Mouse (Mus musculus): Measurements from ENCODE around the gene Abcg3. TPM values are rescaled to one million over a fixed set of nuclear protein-coding genes. Genes with fewer than 3 reads are reported as not detected.

Abcg3 gene
- polyA plus RNA-seq (2015; fragmentation: Nextera tagmentation; extraction: Ambion mirVana): 1.3 and 2.1 TPM in 2 replicates

DNA sequence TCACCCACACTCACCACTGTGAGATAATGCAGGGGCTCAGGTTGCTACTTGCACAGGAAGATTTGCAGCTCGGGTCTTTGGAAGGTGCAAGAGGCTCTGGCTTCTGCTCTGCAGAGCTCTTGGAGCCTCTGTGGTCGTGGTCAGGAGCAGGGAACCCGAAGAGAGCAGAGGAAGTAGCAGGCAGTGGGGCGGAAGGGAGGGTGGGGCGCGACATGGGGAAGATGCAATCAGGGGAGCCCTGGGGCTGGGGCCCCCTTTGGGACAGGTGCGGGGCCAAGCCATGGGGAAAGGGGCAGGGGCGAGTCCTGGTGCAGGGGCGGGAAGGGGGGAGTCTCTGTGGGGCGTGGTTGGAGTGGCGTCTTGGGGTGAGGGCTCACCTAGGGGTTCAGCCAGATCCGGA, at the start of gene Abcg3:
Gene Abcg3, minus strand, starts transcription at position 184 of the 400 bp plus-strand sequence.

Other genes with a start within 250 kb of the Abcg3 start
- gene Zfp951, start 122.6 kb downstream of the Abcg3 start, polyA plus RNA-seq (2015; fragmentation: Nextera tagmentation; extraction: Ambion mirVana): 7.1 and 8.7 TPM in 2 replicates
- gene Gbp9, start 156.8 kb upstream of the Abcg3 start, polyA plus RNA-seq (2015; fragmentation: Nextera tagmentation; extraction: Ambion mirVana): 3.5 and 4.6 TPM in 2 replicates
- 0.99 and 1.6 TPM in 2 replicates for gene Gbp8, start 156.8 kb upstream of the Abcg3 start, polyA plus RNA-seq (2015; fragmentation: Nextera tagmentation; extraction: Ambion mirVana)
- gene Gbp4, start 156.9 kb upstream of the Abcg3 start, polyA plus RNA-seq (2015; fragmentation: Nextera tagmentation; extraction: Ambion mirVana): 1.0 and 1.2 TPM in 2 replicates